Mouse (Mus musculus) C2C12 (cell line): ENCODE results near the gene Prr15l.

Source experiments
- CEBPB ChIP-seq: IDR thresholded peaks from one replicate; pipeline ENCODE4 v1.6.1; 2011; ENCODE audit warnings: low read depth, mild to moderate bottlenecking, control low read depth, moderate library complexity
- CTCF ChIP-seq: IDR thresholded peaks from one replicate; pipeline ENCODE4 v1.5.1; 2011; ENCODE audit not compliant: control insufficient read depth, insufficient read depth, insufficient read length
- FOSL1 ChIP-seq: IDR thresholded peaks from one replicate; pipeline ENCODE4 v1.8.0; 2011; ENCODE audit warnings: mild to moderate bottlenecking, low read length; ENCODE audit not compliant: poor library complexity, insufficient read depth, severe bottlenecking
- MYOD1 ChIP-seq: IDR thresholded peaks from one replicate; pipeline ENCODE4 v1.6.1; 2011; ENCODE audit warnings: low read depth; ENCODE audit not compliant: control insufficient read depth, insufficient read length

- TF ChIP-seq CTCF = no peak
- no peak for TF ChIP-seq CEBPB
- TF ChIP-seq MYOD1 = no peak
- no peak for TF ChIP-seq FOSL1
These were observed 42.0 kb upstream of the Prr15l start for GRCm38 (mm10) chr11:96885901-96886340.
